Mouse (Mus musculus): ENCODE data around the gene Socs7.
A peak's percentile ranks its signal among the peaks of the same experiment; 100 is the strongest.
"Not testable (repeated sequence)": the region's sequence is repeated elsewhere in the genome, so short reads cannot be mapped to it uniquely, and the experiment has no call there.

The Socs7 gene

DNA sequence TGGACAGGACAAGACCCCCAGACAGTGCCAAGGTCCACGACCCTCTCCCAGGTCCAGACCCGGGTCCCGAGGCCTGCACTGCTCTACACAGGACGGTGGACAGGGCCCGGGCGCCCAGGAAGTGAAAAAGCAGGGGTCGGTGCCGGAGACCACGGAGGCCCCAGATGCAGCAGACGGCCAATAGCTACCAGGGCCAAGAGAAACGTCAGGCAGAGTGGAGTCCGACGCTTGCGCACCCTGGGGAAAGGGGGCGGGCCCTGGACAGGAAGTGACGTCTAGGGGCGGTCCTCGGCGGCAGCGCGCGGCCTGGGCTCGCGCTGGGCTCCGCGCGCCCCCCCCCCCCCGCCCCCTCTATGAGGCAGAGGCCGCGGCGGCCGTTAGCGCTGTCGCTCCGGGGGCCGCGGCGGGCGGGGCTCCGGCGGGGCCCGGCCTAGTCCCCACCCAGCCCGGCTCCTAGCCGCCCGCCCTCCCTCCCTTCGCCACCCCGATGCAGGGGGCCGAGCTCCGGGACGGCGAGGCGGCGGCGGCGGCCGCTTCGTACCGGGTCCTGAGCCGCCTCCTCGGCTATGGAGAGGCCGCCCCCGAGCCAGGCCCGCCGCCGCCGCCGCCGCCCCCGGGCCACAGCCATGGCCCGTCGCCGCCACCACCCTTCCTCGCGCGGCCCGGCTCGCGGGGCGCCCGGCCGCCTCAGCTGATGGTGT lies at the start of gene Socs7:
Gene Socs7 (plus strand): TSS at position 604 of the 701 bp plus-strand sequence.
- peak; percentile 94 for DNase-seq (ENCODE audit: low spot score)

DNA sequence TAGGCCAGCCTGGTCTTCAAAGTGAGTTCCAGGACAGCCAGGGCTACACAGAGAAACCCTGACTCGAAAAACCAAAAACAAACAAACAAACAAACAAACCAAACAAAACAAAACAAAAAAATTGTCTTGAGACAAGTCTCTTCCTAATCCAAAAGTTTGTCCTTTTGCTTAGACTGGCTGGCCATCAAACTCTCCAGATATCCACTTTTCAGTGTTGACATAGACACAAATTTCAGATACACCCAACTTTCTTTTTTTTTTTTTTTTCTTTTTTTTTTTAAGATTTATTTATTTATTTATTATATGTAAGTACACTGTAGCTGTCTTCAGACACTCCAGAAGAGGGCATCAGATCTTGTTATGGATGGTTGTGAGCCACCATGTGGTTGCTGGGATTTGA lies 49.5 kb upstream of the Socs7 start:
- DNase-seq (ENCODE audit: low spot score): not testable (repeated sequence)

DNA sequence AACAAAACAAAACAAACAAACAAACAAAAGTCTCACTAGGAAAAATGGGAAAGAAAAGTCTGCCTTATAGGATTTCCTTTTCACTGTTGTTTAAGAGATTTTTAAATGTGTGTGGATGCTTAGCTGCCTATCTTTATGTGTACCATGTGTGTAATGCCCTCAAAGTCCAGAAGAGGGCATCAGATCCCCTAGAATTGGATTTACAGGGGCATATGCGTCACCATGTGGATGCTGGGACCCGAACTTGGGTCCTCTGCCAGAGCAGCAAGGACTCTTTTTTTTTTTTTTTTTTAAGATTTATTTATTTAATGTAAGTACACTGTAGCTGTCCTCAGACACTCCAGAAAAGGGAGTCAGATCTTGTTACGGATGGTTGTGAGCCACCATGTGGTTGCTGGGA lies 48.2 kb upstream of the Socs7 start:
- DNase-seq (ENCODE audit: low spot score): no peak

DNA sequence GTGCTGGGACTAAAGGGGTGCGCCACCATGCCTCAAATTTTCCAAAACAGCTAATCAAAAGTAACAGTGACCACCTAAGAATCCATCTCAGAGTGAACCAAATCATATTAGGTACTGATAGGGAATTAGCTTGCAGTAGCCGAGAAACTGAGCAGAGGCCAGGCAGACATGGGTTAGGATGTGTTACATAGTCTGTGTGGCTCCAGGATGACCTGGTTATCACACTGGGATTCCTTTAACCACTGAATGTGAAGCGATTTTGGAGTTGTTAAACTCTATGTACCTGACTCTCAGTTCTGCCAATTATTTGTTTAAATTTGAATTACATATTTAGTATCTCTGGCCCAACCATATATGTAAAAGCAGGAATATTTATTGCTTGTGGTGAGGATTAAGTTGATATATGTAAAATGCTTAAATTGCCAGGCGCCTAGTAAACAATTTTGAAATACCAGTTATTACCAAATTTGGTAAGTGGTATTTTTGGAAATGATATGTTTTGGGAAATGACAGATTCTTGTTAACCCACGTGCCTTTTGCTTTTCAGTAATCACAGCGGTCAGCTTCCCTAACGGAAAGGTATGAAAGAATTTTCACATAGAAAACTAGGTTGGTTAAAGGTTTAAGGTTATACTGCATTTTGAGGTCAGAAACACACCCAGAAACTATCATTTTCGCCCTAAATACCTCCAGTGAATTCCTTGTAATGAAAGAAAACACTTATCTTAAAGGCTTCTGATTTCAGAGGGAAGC lies 47.4 kb upstream of the Socs7 start:
- DNase-seq (ENCODE audit: low spot score): no peak

DNA sequence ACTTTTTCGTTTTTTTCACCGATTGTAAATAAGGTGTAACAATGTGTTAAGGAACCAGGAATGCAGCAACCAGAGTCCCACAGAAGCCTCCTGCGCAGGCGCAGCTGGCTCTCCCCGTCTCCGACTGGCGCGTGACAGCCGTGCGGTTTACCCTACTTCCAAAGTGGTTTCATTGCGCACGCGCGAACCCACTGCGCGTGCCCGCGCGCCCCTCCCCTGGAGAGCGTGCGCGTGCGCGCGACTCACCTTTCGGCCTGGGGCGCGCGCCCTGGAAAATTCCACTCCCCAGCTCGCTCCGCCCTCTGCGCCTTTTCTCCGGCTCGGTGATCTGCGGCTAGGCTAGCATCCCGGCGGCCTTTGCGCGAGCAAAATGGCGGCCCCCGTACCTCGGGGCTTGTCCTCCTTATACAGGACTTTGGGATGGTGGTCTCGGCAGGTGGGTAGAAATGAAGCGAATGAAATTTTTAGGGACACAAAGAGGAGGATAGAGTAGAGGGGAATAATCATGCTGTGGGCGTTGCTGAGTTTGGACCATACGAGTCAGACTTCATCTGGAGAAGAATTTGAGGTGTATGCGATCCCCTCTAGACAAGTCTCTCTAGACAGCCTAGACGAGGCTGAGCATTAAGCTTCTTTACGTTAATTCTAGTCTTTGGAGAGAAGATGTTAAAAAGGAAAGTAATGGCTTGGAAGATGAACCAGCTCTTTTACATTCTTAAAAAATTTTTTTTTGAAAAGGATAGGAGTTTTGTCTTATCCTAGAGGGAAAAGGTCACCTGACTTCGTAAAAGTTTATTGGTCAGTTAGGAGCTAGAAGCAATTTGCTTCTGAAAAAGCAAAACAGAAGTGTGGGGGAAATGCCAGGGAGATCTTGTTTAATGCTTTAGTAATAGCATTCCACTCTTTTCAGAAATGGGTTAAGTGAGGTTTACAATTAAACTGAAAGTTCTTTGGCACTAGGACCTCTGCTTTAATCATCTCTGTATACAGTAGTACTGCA lies 46.5 kb upstream of the Socs7 start, which contains the start of gene Mrpl45:
Gene Mrpl45 (plus strand): TSS at position 213 of the 1,000 bp plus-strand sequence.
- peak; percentile 99 for DNase-seq (ENCODE audit: low spot score)

DNA sequence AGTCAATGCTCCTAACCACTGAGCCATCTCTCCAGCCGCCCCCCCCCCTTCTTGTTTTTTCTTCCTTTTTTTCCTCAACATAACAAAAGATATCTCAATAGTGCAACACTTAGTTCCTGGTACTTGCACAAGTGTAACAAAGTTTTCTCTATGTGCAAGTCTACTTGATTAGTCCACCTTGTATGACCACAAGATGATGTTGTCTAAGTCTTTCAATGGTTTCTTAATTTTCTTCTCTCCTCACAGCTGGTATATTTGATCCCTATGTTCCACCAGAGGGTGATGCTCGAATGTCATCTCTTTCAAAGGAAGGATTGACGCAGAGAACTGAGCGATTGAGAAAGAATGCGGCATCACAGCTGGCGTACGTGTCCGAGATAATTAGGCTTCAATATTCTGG lies 41.2 kb upstream of the Socs7 start:
- DNase-seq (ENCODE audit: low spot score): no peak

DNA sequence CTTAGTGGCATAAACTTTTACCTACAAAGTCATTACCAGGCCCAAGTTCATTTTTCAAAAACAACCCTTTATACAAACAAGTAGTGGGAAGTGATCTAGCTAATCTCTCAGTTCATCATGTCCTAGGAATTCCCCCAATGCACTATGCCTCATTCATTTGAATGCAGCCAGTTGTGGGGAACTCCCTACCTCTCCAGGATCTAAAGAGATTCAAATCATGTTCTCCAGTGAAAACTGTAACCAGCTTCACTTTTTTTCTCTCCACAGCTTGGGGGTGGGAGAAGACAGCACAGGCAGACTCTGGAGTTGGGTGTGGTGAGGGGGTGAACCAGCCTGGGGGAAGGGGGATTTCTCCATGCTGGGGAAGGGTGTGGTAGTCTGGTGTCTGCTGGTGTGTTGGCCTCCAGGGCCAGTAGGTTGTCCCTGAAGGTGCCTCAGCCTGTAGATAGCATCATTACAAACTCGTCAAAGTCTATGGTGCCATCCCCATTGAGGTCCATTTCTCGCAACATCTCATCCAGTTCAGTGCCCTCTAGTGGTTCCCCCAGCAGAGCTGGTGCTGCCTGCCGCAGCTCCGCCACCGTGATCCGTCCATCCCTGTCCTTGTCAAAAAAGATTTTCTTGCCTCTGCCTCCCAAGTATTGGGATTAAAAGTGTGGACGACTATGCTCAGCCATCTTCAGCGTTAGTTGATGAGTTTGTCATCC lies 40.3 kb upstream of the Socs7 start:
- not testable (repeated sequence) for DNase-seq (ENCODE audit: low spot score)

DNA sequence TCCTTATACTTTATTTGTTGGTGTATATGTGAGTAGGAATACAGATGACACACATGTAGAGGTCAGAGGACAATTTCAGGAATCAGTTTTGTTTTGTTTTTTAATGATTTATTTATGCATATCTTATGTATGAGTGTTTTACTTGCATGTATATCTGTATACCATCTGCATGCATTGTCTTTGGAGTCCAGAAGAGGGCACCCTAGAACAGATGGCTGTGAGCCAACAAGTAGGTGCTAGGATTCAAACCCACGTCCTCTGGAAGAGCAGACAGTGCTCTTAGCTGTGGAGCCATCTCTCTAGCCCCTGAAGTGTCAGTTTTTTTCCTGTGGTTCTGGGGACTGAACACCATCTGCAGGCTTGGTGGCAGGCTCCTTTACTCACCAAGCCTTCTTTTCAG lies 37.1 kb upstream of the Socs7 start:
- DNase-seq (ENCODE audit: low spot score): no peak

DNA sequence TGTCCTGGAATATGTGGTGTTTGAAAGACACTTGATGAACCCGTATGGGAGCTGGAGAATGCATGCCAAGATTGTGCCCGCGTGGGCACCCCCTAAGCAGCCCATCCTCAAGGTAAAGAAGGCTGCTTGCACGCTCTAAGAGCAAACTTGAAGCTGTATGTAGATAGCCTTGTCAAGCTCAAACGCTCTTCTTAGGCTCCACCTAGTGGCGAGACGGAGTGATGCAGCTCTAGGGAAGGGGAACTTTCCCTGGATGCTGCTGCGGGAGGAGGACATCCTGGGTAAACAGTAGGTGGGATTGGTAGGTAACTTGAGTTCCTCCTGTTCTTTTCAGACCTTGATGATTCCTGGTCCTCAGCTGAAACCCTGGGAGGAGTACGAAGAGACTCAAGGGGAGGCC lies 34.2 kb upstream of the Socs7 start:
- DNase-seq (ENCODE audit: low spot score): peak; percentile 88

DNA sequence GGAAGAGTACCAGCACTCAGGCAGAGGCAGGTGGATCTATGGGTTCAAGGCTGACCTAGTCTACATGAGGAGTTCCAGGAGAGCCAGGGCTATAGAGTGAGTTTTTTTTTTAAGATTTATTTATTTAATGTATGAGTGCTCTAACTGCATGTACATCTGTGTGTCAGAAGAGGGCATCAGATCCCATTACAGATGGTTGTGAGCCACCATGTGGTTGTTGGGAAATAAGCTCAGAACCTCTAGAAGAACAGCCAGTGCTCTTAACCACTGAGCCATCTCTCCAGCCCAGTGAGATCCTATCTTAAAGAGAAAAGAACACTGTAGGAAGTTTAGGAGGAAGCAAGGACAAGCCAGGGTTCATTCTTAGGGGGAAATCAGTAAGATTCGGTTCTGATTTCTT lies 32.0 kb upstream of the Socs7 start:
- no peak for DNase-seq (ENCODE audit: low spot score)

DNA sequence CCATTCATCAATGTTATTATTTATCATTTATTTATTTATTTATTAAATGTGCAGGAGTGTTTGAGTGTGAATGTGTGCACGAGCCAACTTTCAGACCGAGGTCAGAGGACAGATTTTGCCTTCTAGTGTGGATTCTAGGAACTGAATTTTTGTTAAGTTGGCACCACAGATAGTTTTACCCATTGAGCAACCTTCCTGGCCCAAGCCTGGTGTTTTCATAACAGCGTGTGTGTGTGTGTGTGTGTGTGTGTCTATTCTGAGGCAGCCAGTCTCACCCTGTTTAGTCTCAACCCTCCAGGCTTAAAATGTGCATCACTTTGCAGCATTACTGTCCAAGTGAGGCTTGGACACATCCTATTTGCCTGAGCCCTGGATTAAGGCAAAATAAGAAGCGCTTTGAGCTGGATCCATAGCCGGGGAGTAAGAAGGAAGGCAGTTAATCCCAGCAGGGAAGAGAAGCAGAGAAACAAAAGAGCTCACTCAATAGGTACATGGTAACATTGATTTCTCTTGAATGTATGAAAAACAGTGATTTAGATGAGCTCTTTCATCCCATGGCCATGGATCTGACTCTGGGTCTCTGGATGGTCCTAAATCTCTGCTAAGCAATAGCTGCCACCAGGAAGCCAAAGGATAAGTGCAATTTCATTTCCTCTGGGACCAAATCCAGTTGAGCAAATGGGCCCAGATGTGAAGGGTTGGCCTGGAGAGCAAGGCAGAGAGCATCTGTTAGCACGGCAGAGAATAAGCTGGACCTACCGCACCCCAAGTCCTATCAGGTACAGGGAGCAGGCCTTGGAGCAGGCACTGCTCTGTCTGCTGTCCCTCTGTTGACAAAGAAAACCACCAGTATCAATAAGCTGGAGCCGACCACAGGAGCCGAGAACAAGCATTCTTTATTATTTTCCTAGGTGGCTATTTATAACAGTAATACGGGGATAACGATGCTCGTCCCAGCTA lies 30.8 kb upstream of the Socs7 start:
- no peak for DNase-seq (ENCODE audit: low spot score)

DNA sequence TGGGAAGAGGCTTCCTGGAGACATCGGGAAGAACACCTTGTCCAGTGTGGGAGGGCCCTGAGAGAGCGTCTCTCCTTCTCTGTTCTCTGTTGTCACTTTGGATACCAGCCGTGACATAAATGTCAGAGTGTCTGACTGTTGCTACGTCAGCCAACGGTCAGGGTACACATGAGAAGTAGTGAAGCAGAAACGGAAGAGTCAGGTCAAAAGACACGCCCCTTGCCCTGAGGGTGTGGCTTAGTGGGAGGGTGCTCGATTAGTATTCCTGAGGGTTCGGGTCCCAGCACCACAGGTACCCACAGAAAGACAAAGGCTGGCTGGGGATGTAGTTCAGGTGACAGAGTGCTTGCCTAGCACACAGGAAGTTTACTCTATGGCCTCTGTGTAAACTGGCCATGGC lies 29.3 kb upstream of the Socs7 start:
- DNase-seq (ENCODE audit: low spot score): no peak

DNA sequence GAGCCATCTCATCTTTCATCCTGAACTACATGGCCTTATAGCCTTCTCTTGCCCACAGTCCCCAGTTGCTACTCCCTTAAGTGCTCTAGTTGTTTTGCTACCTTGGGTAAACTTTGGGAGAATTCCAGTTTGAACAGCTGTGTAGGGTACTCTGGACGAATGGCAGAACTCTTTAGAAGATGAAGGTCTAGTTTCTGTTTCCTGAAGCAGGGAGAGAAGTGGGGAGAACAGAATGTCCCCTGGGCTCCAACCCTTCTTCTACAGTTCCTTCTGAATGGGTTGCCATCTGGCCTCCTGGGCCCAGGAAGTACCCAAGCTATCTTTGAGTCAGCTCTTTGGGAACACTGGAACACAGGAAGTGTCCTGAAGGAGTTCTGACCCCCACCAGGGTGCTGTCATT lies 28.5 kb upstream of the Socs7 start:
- DNase-seq (ENCODE audit: low spot score): no peak

DNA sequence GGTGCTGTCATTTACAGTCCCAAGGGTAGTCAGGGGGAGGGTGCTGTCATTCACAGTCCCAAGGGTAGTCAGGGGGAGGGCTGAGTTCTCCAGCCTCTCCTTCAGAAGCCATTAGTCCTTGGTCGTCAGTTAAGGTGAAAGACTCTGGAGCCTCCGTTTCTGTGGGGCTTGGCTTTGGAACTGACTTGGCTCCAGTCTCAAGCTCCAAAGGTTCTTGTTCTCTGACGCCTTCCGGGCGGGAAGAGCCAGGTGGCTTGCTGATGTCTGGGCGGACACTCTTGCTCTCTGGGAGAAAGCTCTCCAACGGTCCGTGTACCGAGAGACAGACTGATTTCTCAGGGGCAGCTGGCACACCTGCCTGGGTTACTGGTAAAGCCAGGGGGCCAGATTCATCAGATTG lies 28.0 kb upstream of the Socs7 start:
- no peak for DNase-seq (ENCODE audit: low spot score)

DNA sequence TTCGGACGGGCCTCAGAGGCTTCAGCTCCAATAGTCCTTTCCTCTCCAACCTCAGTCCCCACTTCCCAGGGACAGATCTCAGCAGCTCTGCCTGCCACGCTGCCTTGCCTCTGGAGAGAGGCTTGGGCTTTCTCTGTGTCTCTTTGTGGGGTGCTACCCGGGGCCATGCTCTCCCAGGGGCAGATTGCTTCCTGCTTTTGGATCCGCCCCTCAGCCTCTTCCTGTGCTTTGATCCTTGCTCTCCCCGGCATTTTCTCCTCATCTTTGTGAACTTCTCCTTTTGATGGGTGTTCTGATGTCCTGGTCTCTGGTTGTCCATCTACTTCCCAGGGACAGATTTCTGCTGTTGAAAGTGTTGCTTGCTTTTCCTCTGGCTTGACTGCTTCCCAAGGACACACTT lies 26.1 kb upstream of the Socs7 start:
- DNase-seq (ENCODE audit: low spot score): no peak

DNA sequence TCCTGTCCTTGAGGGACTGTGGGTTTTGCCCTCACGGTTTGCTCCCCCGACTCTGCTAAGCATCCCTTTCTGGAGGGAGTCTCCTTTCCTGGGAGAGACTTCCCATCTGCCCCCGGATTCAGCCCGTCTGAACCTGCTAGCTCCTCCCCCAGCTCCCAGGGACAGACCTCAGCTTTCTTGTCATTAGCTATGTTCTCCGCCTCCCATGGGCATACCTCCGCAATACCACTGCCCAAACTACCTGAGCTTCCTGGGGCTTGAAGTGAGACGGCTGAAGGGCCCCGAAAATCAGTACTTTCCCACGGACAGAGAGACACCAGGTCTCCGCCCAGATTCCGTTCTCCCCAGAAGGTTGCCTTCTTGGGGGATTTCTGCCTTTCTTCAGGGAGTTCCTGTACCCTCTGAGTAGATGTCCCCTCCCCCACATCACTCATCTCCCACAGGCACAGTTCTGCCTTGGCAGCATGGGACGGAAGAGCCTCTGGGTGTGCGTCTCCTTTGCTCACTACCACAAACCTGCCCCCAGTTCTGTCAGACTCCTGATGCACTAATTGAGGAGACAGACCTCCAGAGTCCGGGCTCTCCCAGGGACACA lies 25.5 kb upstream of the Socs7 start:
- no peak for DNase-seq (ENCODE audit: low spot score)

DNA sequence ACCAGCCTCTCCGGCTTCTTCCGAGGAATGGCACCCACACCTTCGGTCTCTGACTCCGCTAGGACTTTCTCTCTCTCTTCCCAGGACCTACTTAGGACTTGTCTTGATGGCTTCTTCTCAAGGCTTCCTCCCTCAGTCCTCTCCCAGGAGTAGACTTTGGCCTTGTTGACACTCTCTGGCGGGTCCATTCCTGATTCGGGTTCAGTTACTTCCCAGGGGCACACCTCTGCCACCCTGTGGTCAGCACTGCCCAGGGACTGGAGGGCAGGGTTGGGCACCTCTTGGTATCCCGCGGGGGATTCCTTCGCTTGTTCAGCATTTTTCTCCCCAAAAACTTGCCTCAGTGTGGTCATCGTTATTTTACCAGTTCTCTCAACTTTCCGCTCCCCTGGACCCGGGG lies 25.0 kb upstream of the Socs7 start:
- no peak for DNase-seq (ENCODE audit: low spot score)

DNA sequence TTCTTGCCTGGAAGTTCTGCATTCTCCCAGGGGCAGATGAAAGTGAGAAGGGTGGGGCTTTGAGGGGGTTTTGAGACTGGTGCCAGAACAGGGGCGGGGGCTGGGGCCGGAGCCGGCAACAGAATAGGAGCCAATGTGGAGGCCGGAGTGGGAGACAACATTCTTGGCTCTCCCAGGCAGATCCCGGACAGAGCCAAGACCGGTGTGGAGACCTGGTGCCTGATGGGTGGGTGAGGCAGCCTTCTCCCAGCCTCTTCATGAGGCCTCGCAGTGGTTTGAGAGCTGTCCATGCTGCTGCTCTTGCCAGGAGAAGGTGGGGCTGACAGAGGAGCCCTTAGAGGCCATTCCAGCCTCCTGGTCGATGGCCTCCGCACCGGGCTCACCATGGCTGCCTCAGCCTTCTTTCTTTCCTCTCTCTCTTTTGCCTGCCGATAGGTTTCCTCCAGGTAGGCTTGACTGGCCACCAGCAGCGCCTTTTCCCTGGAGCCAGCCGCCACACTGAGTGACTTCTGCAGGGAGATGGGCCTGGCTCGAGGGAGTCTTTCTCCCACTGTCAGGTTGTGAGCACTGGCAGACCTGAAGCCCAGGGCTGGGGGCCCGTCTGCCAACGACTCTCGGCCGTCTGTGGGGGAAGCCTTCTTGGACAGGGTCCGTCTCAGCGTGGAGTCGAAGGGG lies 23.9 kb upstream of the Socs7 start:
- DNase-seq (ENCODE audit: low spot score): no peak

DNA sequence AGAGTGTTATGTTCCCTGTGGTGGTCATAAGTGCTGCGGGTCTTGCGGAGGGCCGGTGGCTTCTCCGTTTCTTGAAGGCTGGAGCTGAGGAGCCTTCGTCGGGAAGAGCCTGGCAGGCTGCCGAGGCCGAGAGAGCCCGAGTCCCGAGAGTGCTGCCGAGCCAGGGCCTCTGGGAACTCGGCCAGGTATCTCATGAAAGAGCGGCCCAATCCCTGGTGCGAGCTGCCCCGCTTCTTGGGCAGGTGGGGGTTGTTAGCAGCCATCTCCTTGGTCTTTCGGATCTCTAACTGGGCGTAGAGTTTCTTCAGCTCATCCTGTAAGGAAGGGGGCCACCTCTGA lies 23.4 kb upstream of the Socs7 start:
- DNase-seq (ENCODE audit: low spot score): no peak

DNA sequence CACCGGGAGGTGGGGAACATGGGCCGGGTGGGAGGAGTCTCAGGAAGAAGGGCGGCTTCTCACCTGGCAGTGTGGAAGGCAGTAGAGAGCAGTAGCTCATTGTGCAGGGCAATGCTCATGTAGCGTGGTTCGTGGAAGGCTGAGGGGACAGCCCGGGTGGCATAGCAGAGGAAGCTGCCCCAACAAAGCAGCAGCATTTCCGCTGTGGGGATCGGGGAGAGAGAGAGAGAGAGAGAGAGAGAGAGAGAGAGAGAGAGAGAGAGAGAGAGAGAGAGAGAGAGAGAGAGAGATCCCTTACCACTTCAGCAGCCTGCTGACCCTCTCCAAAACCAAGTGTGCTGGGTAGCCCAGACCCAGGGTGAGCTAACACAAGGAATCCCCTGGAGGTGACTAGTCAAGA lies 19.2 kb upstream of the Socs7 start:
- no peak for DNase-seq (ENCODE audit: low spot score)
